Mouse (Mus musculus): ENCODE results near the gene Klhl29. TPM values are rescaled to one million over a fixed set of nuclear protein-coding genes. Genes with fewer than 3 reads are reported as not detected.

Gene Klhl29
- polyA plus RNA-seq, 1 experiment, result 1.8 TPM

DNA sequence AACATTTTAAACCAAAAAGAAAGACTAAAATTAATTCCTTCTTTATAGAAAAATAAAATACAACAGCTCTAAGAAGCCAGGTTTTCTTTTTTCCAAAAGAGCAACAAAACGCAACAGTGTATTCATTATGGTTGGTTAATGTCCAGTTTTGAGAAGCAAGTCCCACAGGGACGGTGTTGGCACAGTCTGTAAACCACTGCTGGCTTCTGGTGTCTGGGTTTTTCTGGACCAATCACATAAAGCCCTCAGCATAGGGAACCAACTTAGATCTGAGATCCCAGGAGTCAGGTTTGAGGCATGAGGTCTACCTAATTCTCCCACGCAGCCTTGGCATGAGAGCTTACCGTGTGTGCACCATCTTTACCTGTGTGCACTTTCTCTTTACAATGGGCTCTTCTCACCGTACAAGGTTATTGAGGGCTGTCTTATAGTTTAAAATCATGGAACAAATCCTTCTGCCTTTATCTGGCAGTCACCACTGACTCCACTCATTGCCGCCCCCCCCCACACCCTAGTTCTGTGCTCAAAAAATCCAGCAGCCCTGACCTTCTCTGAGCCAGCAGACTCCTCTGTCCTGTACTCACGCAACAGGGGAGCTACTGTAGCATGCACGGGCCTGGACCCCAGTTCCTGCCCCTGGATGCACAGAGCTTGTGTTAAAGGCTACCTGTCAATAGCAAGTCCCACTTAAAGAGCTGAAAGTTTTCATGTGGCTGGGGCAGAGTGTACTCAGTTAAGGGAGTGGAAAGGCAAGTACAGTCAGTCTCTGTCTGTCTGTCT is 132.7 kb downstream of the Klhl29 start:
- no peak for DNase-seq (ENCODE audit: low read depth, low spot score)
- 77% methylated on average over 8 of the region's 8 CpGs for WGBS

DNA sequence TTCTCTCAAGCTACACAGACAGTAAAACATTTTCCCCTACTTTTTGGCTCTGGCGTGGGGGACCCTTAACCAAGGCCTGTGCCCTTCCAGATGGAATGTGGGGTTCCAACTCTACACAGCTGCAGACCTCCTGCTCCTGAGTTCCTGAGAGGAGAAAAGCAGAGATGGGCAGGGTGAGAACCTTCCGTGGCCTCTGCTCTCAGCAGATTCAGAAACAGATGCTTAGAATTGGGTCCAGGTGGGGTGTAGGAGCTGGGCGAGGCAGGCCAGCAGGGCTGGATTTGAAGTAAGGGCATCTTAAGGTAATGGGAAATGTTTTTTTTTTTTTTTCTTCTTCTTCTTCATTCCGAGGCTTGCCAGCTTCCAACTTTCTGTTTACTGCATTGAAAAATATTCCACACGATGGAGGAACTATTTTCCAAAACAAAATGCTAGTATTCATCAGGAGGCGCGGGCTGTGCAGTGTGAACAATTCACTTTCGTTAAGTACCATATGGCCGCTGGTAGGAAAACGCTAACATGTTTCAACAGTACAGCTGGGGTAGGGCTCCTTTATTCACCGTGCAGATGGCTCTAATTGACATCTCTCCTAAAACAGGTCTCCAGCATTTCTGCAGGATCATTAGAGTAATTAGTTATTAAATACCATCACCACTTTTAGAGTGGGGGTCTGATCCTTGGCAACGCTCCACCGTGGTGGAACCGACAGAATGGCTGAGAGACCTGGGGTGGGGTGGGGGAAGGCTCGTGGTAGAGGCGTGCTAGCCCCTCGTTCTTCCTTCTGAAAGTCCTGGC is 135.8 kb downstream of the Klhl29 start:
- WGBS, result 82% methylated on average over 17 of the region's 17 CpGs
- DNase-seq (ENCODE audit: low read depth, low spot score), result no peak

DNA sequence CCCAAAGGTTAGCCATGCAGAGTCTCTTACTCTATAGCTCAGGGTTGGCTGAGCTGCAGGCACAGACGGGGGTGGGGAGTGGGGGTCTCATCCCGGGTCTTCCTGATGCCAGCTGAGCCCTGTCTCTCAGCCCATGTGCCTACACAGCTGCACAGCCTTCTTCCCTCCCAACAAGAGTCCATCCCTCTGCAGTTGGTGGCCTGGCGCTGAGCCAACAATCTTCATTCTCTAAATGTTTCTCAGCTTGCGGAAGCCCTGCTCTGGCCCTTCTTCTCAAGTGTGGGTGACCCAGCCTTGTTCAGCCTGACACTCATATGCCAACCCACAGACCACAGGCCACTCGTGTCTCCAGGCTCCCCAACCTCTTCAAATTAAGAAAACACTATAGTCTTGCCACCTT is 138.4 kb downstream of the Klhl29 start:
- WGBS, result 66% methylated on average over 5 of the region's 5 CpGs
- DNase-seq (ENCODE audit: low read depth, low spot score), result no peak

DNA sequence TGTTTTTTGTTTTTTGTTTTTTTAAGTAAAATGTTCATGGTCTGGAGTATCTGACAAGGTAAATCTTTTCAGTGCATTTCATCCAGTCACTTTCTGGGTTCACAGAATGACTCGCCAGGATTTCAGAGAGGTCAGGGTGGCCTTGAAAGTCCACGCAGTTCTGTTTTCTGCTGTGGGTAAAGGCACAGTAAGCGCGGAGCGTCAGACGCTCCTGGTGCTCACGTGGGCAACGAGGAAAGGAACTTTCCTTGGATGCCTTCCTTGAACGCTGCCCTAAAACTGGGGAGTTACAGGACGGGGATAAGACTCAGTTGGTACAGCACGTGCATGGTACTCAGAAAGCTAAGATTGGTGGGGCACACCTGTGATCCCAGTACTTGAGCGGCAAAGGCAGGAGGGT is 139.9 kb downstream of the Klhl29 start:
- 82% methylated on average over 12 of the region's 12 CpGs for WGBS
- DNase-seq (ENCODE audit: low read depth, low spot score), result no peak

DNA sequence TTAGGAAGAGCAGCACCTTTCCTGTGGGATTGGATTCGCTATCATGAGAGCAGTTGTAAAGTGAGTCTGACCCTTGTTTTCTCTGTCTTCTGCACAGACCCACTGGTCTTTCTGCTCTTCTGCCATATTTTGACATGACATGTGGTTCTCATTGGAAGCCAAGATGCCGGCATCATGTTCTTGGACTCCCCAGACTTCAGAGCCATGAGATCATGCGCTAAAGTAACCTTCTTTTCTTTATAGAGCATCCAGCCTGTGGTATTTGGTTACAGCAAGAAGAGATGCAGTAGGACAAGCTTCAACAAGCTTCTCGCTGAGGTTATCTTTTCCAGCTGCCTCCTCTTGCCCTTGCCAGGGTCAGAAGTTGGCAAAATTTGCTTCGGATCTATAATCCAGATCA is 145.0 kb downstream of the Klhl29 start:
- 88% methylated on average over 5 of the region's 5 CpGs for WGBS

DNA sequence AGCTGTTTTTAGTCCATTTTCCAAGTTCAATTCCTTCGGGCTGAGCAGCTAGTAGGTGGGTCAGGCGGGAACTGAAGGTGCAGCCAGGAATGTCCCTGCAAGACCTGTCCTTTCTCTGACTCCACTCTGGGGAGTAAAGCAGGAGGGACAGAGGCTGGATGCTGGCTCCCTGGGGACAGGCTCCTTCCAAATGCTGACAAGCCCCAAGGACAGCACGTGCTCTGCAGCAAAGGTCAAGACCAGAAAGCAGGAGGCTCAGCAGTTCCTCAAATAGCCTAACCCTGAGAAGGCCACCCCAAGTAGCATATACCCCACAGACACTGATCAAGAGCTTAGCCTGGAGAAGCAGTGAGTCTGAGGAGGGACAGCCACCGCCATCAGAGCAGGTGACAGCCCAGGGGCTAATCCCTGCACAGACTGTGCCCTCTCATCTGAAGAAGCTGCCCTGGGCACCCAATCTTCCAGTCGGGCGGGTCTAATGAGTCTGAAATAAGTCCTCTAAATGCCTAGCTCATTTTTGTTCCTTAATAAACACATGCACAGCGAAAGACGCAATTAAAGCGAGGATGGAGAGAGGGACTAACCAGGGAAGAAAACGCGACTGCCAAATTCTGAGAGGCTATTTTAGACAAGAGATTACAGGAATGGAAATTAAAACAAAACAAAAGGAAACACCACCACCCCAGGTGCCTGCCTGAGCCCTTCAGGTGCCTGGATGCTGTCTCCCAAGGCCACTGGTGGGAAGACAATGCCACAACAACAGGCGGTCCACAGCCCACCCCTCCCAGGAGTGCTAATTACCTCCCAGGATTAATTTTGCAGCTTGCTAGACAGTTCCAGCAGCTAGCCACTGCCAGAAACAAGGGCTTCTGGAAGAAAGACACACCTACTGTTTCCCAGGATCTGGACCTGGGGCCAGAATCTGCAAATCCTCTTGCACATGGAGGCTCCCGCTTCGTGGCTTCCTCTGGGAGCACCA is 148.5 kb downstream of the Klhl29 start:
- 72% methylated on average over 14 of the region's 14 CpGs for WGBS
- DNase-seq (ENCODE audit: low read depth, low spot score), result no peak

More for the DNA sequence above, 145.0 kb downstream of the Klhl29 start:
- no peak for DNase-seq (ENCODE audit: low read depth, low spot score)

DNA sequence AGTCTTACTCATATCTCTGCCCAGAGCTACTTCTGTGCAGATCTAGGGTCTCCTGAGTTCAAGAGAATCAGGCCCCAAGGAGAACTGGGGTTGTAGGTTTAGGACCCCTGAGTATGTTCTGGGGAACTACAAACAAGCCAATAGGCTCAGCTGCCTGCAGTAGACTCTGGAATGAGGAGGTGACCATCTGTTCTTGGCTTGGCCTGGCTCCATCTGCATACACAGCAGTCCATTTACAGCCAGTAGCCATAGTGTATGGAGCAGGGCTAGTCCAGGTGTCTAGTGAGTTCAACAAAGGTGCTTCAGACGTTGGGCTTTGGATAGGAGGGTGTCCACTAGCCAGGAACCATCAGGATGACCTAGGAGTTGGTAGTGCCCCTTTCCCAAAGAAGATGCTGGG is 151.9 kb downstream of the Klhl29 start:
- WGBS, result 18% methylated on average over 1 of the region's 1 CpGs
- no peak for DNase-seq (ENCODE audit: low read depth, low spot score)

DNA sequence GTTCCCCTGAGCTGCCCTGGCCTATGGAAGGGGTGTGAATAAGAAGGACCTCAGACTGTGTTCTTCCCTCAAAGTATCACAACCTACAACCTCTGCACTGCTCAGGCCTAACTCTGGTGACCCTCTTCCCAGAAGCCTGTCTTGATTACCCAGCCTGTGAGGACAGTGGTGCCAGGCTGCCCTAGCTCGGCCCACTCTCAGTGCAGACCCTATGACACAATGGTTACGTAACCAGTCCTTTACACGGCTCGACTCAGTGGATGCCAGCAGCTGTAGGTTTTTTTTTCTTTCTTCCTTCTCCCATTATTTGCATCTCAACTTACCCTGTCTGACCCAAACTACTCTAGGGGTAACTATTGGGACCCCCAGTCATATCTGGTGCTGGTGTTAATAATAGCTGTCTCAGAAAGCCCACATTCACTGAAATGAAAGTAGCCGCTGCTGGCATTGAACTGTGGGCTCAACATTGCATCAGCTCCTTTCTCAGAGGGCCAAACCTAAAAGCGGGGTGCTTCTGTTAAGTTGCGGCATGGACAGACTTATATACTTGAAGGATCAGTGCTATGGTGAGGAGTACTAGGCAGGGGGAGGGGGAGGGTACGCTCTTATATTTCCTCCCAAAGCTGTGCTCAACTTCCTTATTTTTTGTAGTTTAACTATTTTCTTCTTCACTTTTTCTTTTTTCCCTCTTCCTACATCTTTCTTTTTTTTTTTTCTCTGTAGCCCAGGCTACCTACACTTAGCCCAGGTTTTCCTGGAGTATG is 152.9 kb downstream of the Klhl29 start:
- 87% methylated on average over 8 of the region's 8 CpGs for WGBS
- DNase-seq (ENCODE audit: low read depth, low spot score), result no peak

DNA sequence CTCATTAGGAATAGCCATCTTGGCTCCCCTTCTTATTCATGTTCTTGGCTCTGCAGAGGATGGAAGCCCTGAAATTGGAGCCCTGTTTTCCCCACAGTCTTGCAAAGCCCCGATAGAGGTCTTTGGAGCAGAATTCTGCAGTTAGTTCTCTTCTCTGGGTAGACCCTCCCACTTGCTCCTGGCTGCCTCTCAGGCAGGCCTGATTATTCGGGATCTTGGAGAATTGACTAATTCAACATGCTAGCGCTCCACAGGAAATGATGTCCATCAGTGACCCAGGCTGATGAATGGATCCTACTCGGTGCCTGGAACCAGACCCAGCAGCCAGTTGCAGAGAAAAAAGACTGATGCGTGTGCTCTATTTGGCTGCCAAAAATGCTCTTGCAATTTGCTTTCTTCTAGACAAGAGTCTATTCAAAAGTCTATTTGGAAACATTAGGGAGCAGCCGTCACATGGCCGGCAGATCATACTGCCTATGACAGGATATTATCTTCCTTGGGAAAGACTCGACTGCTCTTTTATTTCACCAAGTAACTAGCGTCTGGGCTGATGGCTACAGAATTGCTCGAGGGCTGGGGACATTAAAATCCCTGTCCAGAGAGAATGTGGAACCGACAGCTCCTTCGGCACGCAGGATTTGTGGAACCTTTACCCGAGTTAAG is 155.4 kb downstream of the Klhl29 start:
- no peak for DNase-seq (ENCODE audit: low read depth, low spot score)
- WGBS, result 78% methylated on average over 14 of the region's 14 CpGs

DNA sequence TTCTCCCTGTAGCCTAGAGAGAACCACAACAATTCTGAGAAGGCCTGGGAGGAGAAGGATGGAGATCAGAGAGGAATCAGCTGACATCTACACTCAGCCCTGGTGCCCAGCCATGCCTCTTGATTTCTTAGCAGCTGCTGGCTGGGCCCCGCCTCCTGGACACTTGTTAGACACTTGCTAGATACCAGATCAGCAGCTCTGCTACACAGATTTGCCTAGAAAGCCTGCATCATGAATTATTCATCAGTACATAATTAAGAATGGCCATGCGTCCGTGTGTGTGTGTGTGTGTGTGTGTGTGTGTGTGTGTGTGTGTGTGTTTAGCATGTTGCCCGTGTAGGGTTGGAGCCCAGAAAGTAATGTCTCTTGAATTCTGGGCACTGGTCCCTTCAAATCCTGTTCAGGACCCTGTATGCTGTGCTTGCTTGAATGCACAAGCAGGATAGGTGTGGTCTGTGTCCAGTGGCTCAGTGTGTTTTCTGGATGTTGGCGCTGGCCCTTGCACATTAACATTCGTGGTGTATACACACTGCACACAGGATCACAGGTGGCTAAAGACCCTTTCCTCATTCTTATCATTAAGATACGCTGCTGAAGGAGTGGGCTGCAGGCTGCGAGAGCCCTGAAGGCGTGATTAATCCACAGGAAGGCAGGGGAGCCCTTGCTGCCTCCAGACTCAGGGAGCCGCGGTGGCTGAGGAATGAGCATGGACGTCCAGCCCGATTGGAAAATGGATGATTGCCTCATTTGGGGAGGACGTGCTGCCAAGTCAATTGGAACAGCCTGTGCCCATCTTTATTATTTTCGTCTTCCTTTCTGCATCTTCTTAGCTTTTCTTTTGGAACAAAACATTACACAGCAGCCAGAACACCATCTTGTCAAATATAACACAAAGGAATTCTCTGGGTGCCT is 159.4 kb downstream of the Klhl29 start:
- WGBS, result 73% methylated on average over 15 of the region's 15 CpGs

DNA sequence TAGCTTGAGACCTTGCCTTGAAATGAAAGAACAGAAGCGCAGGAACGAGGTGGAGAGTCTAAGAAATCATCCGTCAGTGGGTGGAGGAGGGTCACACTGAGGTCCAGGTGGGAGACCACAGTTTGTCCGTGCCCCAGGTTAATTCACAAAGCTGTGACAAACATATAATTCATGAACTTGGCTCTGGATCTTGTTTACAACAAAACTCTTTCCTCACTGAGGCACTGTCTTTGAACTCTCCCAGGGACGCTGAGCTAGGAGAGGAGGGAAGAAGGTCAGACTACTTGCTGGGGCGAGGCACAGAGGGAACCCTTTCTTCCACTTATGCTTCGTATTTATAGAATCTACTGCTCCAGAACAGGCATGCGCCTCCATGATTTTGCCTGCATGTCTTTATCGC is 161.2 kb downstream of the Klhl29 start:
- no peak for DNase-seq (ENCODE audit: low read depth, low spot score)
- 60% methylated on average over 9 of the region's 9 CpGs for WGBS

More for the DNA sequence above, 159.4 kb downstream of the Klhl29 start:
- DNase-seq (ENCODE audit: low read depth, low spot score), result no peak

DNA sequence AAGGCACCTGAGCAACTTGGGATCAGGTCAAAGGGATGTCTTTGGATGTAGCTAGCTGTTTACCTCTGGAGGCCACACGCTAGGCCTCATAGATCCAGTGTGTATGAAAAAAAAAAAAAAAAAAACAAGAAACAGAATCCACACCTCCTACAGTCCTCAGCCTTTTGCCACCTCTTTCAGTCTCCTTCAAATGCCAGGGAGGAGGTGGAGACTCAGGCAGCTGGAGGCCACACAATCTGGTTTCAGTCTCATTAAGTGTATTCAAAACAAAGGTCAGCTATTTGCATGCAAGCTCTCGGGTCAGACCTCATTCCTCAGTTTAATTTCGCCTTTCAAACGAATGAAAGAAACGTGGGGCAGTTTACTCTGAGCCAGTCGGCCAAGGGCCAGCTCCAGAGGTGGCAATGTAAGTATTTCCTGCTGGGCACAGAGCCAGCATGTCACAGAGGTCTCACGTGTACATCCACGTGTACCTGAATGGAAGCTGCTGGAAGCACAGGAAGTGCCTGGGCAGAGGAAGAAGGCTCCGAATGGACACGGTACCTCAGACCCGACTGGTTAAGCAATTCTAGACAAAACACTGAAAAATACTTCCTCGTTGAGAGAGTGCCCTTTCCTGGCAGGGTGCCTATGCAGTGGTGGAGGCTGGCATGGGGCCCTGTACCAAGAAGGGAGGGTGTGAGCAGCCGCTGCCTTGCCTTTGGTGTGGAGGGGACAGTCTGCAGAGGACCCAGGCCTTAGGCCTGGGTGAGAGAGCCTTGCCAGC is 162.0 kb downstream of the Klhl29 start:
- peak; percentile 85 for DNase-seq (ENCODE audit: low read depth, low spot score)
- WGBS, result 7% methylated on average over 13 of the region's 13 CpGs

DNA sequence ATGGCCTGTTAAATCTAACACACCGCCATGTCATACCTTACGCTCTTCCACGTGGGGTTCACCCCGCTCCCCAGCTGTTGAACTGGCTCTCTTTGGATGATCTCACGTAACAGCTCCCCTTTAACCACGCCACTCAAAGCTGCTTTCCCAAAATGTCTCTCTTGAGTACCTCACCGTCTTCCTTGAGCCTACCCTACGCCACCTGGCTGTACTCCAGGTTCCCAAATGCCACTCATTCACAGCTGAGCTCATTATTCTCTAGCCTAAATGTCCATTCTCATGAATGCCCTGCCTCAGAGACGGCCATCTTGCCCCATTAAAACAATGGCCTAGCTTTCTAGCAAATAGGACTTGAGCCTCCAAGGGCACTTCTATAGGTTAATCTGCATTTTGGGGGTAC is 163.6 kb downstream of the Klhl29 start:
- no peak for DNase-seq (ENCODE audit: low read depth, low spot score)
- 96% methylated on average over 9 of the region's 9 CpGs for WGBS

DNA sequence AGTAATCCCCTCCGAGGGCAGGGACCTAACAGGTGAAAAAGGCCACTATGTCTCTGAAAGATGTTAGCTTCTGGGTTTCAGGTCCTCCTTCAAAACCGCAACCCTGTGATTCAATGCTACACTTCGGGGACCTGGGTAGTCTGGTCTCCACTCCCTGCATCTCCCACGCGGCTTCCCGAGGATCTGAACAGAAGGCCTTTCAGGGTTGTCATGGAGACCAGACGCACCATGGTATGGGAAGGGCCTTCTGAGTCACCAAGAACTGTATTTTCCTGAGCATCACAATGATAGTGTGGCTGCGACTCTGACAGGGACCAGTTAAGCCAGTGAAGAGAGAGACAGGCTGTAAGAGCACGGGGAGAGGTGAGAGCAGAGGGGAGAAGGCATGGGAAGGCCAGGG is 164.7 kb downstream of the Klhl29 start:
- no peak for DNase-seq (ENCODE audit: low read depth, low spot score)
- WGBS, result 86% methylated on average over 9 of the region's 9 CpGs

DNA sequence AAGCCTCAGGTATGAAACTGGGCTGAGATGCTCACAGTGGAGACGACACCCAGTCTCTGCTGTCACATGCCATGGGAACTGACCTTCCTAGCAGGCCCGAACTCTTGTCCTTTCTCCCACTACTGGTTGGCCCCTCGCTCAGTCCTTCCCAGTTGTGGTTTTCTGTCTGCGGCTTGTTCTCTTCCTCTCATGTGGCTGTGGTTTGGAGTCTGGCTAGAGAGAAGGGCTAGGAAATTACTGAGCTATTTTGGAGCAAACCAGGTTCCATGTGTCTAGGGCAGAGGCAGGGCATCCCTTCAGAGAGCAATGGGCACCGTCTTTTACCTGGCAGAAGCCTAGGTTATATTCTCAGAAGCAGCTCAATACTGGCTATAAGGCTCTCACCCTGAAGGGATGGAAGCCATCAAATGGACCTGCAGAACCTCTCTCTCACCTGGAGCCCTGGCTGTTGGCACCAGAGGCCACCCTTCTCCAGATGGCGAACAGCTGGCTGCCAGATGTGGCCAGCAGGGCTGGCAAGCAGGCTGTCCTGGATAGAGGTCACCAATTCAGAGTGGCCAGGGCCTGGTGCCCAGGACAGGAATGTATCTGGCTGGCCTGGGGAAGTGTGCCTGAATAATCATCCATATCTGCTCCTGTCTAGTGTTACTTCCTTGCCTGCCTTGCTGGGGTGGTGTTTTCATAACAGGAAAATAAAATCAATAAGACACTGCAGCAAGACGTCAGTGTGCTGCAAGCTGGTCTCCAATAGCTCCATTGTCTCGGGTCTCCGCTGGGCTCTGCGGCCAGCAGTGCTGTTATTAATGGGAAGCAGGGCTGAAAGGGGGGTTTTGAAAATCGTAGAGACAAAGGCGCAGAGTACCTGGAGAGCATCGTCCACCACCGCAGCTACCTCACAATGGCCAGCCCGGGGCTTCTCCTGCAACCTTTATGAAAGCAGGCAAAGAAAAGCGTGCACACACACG is 167.3 kb downstream of the Klhl29 start:
- no peak for DNase-seq (ENCODE audit: low read depth, low spot score)
- 82% methylated on average over 17 of the region's 17 CpGs for WGBS

DNA sequence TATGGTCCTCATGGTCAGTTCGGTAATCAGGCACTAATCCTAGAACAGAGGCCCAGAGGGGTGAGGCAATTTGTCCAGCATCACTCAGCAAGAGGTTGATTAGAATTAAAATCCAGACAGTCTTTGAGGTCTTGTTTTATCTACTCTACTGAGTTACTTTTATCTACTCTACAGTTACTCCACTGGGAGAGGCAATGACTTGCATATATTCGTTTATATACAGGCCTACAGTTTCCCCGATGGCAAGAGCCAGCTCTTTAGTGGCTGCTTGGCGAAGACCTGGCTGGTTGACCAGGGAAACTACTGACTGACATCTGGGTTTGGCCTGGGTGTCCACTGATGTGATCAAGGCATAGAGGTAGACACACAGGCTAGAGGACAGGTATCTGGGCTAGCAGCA is 168.3 kb downstream of the Klhl29 start:
- 79% methylated on average over 4 of the region's 4 CpGs for WGBS
- DNase-seq (ENCODE audit: low read depth, low spot score), result no peak
